Mouse (Mus musculus): ENCODE data around the gene Kirrel3. TPM values are rescaled to one million over a fixed set of nuclear protein-coding genes. Genes with fewer than 3 reads are reported as not detected.

Gene Kirrel3
- polyA plus RNA-seq, 1 experiment from 2014 or later, result 25.9 TPM

- WGBS, result 63% methylated on average over 9 of the region's 9 CpGs
- no peak for ATAC-seq (ENCODE audit: low read depth)
Observed at GRCm38 (mm10) chr9:34857575-34857974, 371.9 kb downstream of the Kirrel3 start.

DNA sequence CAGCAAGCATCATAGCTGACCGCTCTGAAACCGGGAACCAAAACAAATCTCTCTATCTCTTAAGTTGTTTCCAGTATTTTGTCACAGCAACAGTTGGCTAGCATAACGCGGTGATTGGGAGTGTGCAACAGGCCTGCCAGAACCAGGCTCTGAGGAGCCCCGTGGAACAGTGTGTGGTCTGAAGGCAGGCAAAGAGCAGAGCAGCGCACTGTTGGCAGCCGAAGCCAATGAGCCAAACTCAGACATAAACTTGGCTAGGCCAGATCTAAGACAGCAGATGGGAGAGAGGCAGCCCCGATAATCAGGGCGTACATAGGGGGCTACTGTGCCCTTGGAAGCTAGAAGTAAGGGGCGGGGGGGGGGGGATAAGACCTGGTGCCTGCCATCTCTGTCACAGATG is 372.4 kb downstream of the Kirrel3 start:
- H3K9me3 ChIP-seq, result no peaks in the 10 kb centered on the region
- no peak overlapping the region for H3K4me3 ChIP-seq
- H3K4me1 ChIP-seq (replicated peaks), result peaks cover 4% of the 10 kb centered on the region; the same call in 1 of the 2 replicates
- WGBS, result 91% methylated on average over 10 of the region's 10 CpGs
- no peak overlapping the region for H3K9ac ChIP-seq
- H3K36me3 ChIP-seq, result no peaks in the 10 kb centered on the region
- no peaks in the 10 kb centered on the region for H3K27me3 ChIP-seq
- H3K4me2 ChIP-seq, result no peak overlapping the region
- no peak for ATAC-seq (ENCODE audit: low read depth)
- no peak overlapping the region for H3K27ac ChIP-seq (replicated peaks)

More at GRCm38 (mm10) chr9:34857575-34857974, 371.9 kb downstream of the Kirrel3 start:
- Histone ChIP-seq H3K9me3 (no peaks in the 10 kb centered on the region), H3K27ac (replicated peaks) (no peak overlapping the region), H3K36me3 (no peaks in the 10 kb centered on the region), H3K9ac (no peak overlapping the region), H3K4me2 (no peak overlapping the region), H3K27me3 (no peaks in the 10 kb centered on the region), H3K4me3 (no peak overlapping the region), H3K4me1 (replicated peaks) (peaks cover 4% of the 10 kb centered on the region; the same call in 1 of the 2 replicates)

- H3K9me3 ChIP-seq, result no peaks in the 10 kb centered on the region
- no peak for ATAC-seq (ENCODE audit: low read depth)
- H3K27me3 ChIP-seq, result no peaks in the 10 kb centered on the region
- H3K36me3 ChIP-seq, result no peaks in the 10 kb centered on the region
- H3K4me1 ChIP-seq (replicated peaks), result peaks cover 4% of the 10 kb centered on the region; the same call in 1 of the 2 replicates
- WGBS, result 40% methylated on average over 4 of the region's 4 CpGs
- no peak overlapping the region for H3K4me3 ChIP-seq
- H3K27ac ChIP-seq (replicated peaks), result no peak overlapping the region
- H3K4me2 ChIP-seq, result no peak overlapping the region
- H3K9ac ChIP-seq, result no peak overlapping the region
Observed at GRCm38 (mm10) chr9:34860934-34861333, 375.2 kb downstream of the Kirrel3 start.

DNA sequence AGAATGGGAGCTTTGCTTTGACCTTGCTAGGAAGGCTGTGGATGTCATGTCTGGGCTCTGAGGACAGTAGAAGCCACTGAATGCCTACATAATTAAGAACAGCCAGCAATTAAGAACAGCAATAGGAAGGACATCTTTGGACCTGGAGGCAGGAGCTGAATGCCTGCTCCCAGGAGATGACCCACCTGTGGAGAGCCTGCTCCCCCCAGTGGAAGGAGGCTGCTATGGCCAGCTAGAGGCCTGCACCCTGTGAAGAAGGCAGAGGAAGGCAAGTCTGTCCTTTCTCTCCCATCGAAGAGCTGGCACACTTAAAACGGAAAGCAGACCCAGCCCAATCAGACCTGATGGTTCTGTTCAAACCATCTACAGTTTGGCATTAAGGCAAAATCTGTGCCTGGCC is 376.1 kb downstream of the Kirrel3 start:
- Histone ChIP-seq H3K27ac (replicated peaks) (no peak overlapping the region), H3K9me3 (no peaks in the 10 kb centered on the region), H3K36me3 (no peaks in the 10 kb centered on the region), H3K4me2 (no peak overlapping the region), H3K9ac (0 out of 2 replicates have a peak overlapping the region, but pooled peaks have one; percentile 1), H3K4me1 (replicated peaks) (peaks cover 4% of the 10 kb centered on the region; the same call in 1 of the 2 replicates), H3K4me3 (no peak overlapping the region), H3K27me3 (no peaks in the 10 kb centered on the region)
- no peak for ATAC-seq (ENCODE audit: low read depth)
- WGBS, result 56% methylated on average over 2 of the region's 2 CpGs

DNA sequence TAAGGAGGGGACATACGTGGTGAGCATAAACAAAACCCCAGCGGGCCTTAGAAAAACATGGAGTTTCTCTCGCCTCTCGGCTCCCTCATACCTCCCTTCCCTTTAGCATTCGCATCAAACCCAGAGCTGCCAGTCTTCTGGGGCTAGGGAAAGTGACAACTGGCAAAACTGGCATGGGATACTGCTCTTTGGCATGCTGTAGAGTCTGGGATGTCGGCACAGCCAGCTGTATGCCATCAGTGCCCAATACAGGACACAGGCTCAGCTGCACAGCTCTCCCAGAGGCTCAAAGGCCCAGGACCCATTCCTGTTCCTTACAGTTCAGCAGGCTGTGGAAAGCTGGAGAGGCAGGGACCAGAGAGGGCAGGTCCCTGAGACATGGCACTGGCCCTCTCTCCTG is 379.9 kb downstream of the Kirrel3 start:
- 87% methylated on average over 6 of the region's 6 CpGs for WGBS
- no peak for ATAC-seq (ENCODE audit: low read depth)

DNA sequence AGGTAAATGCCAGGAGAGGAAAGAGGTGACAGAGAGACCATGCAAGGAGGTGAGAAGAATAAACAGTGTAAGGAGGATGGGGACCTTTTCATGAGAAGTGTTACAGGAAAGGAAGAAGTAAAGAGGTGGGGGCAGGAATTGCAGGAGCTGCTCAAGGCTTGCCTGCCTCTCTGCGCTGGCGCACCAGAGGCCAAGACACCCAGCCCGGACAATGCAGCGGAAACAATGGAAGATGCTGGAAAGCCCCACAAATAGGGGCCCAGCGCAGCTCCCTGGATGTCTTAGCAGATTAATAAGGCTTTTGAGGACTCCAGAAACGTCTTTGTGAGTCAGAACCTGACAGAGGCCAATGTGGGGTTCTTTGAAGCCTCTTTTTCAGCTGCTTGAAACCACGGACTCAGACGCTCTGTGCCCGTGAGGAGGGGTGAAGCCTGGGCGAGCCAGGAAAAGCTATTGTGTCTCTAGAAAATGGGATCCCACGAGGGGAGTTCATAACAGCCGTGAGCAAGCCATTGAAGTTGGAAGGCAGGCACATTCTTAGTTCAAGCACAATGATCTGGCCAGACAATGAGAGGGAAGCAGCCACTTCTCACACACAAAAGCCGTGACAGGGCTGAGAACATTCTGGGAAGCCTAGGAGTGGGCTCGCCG is 385.7 kb downstream of the Kirrel3 start:
- Histone ChIP-seq H3K9me3 (no peaks in the 10 kb centered on the region), H3K4me2 (peak overlapping the region; percentile 18; the same call in 1 of the 2 replicates), H3K27me3 (no peaks in the 10 kb centered on the region; the same call in 1 of the 2 replicates), H3K36me3 (no peaks in the 10 kb centered on the region), H3K4me3 (no peak overlapping the region), H3K4me1 (replicated peaks) (peaks cover 30% of the 10 kb centered on the region), H3K9ac (peak overlapping the region; percentile 10; the same call in 1 of the 2 replicates), H3K27ac (replicated peaks) (peak overlapping the region; percentile 4; the same call in 1 of the 2 replicates)
- no peak for ATAC-seq (ENCODE audit: low read depth)
- WGBS, result 12% methylated on average over 15 of the region's 15 CpGs

More for the DNA sequence above, 379.9 kb downstream of the Kirrel3 start:
- Histone ChIP-seq H3K36me3 (no peaks in the 10 kb centered on the region), H3K4me1 (replicated peaks) (peaks cover 20% of the 10 kb centered on the region), H3K9me3 (no peaks in the 10 kb centered on the region), H3K4me3 (no peak overlapping the region), H3K9ac (no peak overlapping the region), H3K4me2 (no peak overlapping the region), H3K27ac (replicated peaks) (no peak overlapping the region), H3K27me3 (no peaks in the 10 kb centered on the region)

DNA sequence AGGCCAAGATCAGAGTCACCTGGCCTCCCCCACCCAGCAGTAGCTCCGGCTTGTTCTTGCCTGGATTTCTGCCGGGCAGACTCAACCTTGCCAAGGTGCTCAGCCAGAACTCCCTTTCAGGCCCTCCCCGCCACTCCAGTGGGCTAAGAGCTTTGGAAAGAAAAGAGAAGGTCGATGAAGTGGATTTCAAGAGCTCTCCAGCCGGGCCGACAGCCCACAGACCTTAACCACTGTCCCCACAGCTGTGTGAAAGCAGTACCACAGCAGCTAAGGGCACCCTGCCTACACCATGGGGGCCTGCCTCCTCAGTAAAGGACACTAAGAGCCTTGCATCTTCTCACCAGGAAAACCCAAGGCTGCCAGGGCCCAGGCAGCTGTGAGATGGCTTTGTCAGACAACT is 389.5 kb downstream of the Kirrel3 start:
- WGBS, result 79% methylated on average over 6 of the region's 6 CpGs
- Histone ChIP-seq H3K27ac (replicated peaks) (no peak overlapping the region), H3K9me3 (no peaks in the 10 kb centered on the region), H3K9ac (no peak overlapping the region), H3K4me3 (no peak overlapping the region), H3K36me3 (no peaks in the 10 kb centered on the region), H3K4me1 (replicated peaks) (peaks cover 20% of the 10 kb centered on the region), H3K27me3 (no peaks in the 10 kb centered on the region; the same call in 1 of the 2 replicates), H3K4me2 (no peak overlapping the region)
- no peak for ATAC-seq (ENCODE audit: low read depth)

- no peak overlapping the region for H3K27ac ChIP-seq (replicated peaks)
- no peak overlapping the region for H3K4me2 ChIP-seq
- 56% methylated on average over 3 of the region's 3 CpGs for WGBS
- H3K4me3 ChIP-seq, result no peak overlapping the region
- H3K36me3 ChIP-seq, result no peaks in the 10 kb centered on the region
- no peaks in the 10 kb centered on the region; the same call in 1 of the 2 replicates for H3K27me3 ChIP-seq
- H3K9me3 ChIP-seq, result no peaks in the 10 kb centered on the region
- no peak overlapping the region for H3K9ac ChIP-seq
- ATAC-seq (ENCODE audit: low read depth), result no peak
- peaks cover 15% of the 10 kb centered on the region for H3K4me1 ChIP-seq (replicated peaks)
Observed at GRCm38 (mm10) chr9:34877186-34877585, 391.5 kb downstream of the Kirrel3 start.

DNA sequence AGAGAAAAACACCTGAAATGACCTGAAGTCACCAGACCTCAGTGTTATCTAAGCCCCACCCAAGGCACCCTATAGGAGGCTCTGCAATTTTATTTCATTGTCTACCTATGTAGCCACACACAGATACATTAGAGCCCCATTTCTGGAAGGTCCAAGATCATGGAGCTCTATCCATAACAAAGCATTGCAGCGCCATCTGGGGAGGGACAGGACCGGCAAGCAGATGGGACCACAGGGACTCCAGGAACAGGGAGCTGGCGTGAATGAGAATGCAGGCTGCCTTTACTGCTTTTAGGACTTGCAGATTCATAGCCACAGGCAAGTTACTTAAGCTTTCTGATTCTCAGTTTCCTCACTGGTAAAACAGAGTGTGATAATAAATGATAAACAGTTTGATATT is 392.1 kb downstream of the Kirrel3 start:
- Histone ChIP-seq H3K27me3 (no peaks in the 10 kb centered on the region; the same call in 1 of the 2 replicates), H3K9ac (no peak overlapping the region), H3K4me1 (replicated peaks) (peaks cover 18% of the 10 kb centered on the region), H3K9me3 (no peaks in the 10 kb centered on the region), H3K27ac (replicated peaks) (no peak overlapping the region), H3K4me3 (no peak overlapping the region), H3K36me3 (no peaks in the 10 kb centered on the region), H3K4me2 (no peak overlapping the region)
- 38% methylated on average over 3 of the region's 3 CpGs for WGBS
- ATAC-seq (ENCODE audit: low read depth), result no peak

- no peak overlapping the region for H3K9ac ChIP-seq
- H3K36me3 ChIP-seq, result no peaks in the 10 kb centered on the region
- H3K27ac ChIP-seq (replicated peaks), result no peak overlapping the region; the same call in 1 of the 2 replicates
- H3K4me3 ChIP-seq, result no peak overlapping the region
- no peak overlapping the region for H3K4me2 ChIP-seq
- H3K4me1 ChIP-seq (replicated peaks), result peaks cover 23% of the 10 kb centered on the region
- ATAC-seq (ENCODE audit: low read depth), result no peak
- no peaks in the 10 kb centered on the region for H3K9me3 ChIP-seq
- no peaks in the 10 kb centered on the region for H3K27me3 ChIP-seq
- WGBS, result 10% methylated on average over 5 of the region's 5 CpGs
Observed at GRCm38 (mm10) chr9:34881750-34882149, 396.1 kb downstream of the Kirrel3 start.

DNA sequence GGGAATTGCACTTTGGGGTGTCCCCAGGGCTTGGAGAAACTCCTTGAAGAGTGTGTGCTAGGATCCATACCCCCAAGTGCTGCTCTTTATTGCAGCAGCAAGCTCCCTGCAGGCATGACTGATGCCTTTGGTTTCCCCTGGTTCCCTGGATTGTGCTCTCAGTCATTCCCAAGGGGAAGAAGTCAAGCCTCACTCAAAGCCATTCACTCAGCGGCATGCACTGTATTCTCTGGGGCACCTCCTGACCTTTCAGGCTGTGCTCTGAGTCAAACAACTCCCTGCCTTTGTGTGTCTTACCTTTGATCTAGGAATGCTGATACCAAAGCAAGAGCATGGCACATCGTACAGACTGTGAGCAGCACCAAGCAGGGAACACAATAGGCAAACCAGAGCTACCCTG is 396.5 kb downstream of the Kirrel3 start:
- peak; percentile 20; the same call in 1 of the 2 replicates for ATAC-seq (ENCODE audit: low read depth)
- Histone ChIP-seq H3K9me3 (no peaks in the 10 kb centered on the region), H3K4me3 (no peak overlapping the region), H3K9ac (no peak overlapping the region), H3K36me3 (no peaks in the 10 kb centered on the region), H3K27me3 (no peaks in the 10 kb centered on the region), H3K4me2 (no peak overlapping the region), H3K27ac (replicated peaks) (no peak overlapping the region; the same call in 1 of the 2 replicates), H3K4me1 (replicated peaks) (peaks cover 28% of the 10 kb centered on the region)
- WGBS, result 5% methylated on average over 2 of the region's 2 CpGs

DNA sequence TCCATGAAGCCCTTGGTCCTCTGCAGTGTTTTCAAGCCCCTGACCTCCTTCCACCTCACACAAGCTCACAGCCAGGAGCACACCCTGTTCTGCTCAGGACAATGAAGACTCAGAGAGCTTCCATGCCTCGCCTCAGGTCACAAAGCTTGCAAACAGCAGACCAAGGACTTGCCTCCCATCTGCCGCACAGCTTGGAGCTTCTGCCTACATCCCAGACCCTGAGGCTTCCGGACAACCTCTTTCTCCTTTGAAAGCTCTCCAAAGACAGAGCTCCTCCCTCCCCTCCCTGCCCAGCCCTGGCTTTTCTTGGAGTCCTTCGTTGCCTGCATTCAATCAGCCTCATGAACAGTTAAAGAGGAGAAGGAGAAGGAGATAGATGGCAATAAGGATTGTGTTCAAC is 397.4 kb downstream of the Kirrel3 start:
- Histone ChIP-seq H3K9me3 (no peaks in the 10 kb centered on the region), H3K36me3 (no peaks in the 10 kb centered on the region), H3K27me3 (no peaks in the 10 kb centered on the region), H3K9ac (no peak overlapping the region), H3K4me3 (no peak overlapping the region), H3K4me2 (no peak overlapping the region), H3K4me1 (replicated peaks) (peaks cover 29% of the 10 kb centered on the region), H3K27ac (replicated peaks) (no peak overlapping the region)
- WGBS, result 22% methylated on average over 4 of the region's 4 CpGs
- ATAC-seq (ENCODE audit: low read depth), result no peak

DNA sequence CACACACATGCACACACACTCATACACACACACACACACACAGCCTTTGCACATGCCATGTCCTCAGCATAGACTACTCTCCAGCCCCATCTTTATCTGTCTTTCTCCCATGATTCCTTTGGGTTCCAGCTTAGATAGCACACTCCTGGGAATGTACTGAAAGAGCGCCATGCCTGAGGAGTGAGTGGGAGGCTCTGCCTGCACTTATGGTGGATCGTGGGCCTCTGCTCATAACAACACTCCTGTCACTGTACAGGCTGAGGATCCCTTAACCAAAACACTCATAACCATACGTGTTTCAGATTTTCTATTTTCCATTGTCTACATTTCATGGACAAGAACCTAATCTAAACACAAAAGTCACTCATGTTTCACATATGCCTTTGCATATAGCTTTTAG is 398.6 kb downstream of the Kirrel3 start:
- no peak overlapping the region for H3K4me2 ChIP-seq
- H3K9ac ChIP-seq, result no peak overlapping the region
- H3K27me3 ChIP-seq, result no peaks in the 10 kb centered on the region
- H3K36me3 ChIP-seq, result no peaks in the 10 kb centered on the region
- peaks cover 32% of the 10 kb centered on the region for H3K4me1 ChIP-seq (replicated peaks)
- H3K9me3 ChIP-seq, result no peaks in the 10 kb centered on the region
- H3K27ac ChIP-seq (replicated peaks), result no peak overlapping the region
- H3K4me3 ChIP-seq, result no peak overlapping the region
- no peak for ATAC-seq (ENCODE audit: low read depth)
- WGBS, result 90% methylated on average over 3 of the region's 3 CpGs
